Mouse (Mus musculus) CD8-positive naive resting alpha-beta T cell, adult 2 months (primary cell): Measurements from ENCODE around the gene Zfp960.
"Not testable (repeated sequence)": the region's sequence is repeated elsewhere in the genome, so short reads cannot be mapped to it uniquely, and the experiment has no call there.

Experiments used
- DNase-seq, 2 experiments: peaks; one replicate each; pipeline ENCODE4 v3.0.0; 2022; ENCODE audit warnings: low read depth in 2 of 2, low spot score in 2 of 2

The Zfp960 gene

GRCm38 (mm10) chr17:17063628-17064494 is at the start of gene Zfp960:
TSS of gene Zfp960 (plus strand) at chr17:17064113.
- peak in 1 of 2 experiments; percentile 2 for DNase-seq

GRCm38 (mm10) chr17:17018071-17018470 is 45.8 kb upstream of the Zfp960 start:
- not testable (repeated sequence) for DNase-seq

DNA sequence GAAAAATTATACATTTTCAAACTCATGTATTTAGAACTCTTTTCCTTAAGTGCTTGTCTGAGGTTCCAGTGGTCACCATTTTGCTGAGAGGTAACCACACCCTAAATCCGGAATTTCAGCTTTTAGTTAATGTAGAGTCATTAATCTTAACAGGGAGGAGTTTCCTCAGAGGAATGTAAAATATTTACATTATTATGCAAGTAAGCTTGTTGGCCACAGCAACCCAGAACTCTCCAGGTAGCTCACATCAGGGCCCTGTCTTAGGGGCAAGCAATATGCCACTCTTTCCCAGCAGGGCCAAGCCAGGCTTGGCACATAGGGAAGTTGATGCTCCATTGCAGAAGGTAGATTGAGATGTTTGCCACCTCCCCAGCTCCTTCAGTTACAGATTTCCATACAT is 4.3 kb upstream of the Zfp960 start:
- DNase-seq, result not testable (repeated sequence)

GRCm38 (mm10) chr17:17120830-17121502 is 57.1 kb downstream of the Zfp960 start, which contains the start of gene Zfp97:
TSS of gene Zfp97 (plus strand) at chr17:17121415.
- DNase-seq, result not testable (repeated sequence)
